Mouse (Mus musculus): ENCODE measurements around the gene Aldh9a1.

GRCm38 (mm10) chr1:167350597-167351415 is 1.0 kb downstream of the Aldh9a1 start:
- no peak for TF ChIP-seq POLR2A (IDR thresholded peaks at IDR 0.05; ENCODE audit: insufficient read depth, low read depth, low read length)
- TF ChIP-seq CTCF (IDR thresholded peaks at IDR 0.05; ENCODE audit: insufficient read depth, low read depth, low read length), result no peak
